Mouse (Mus musculus) liver, adult 2 months (tissue): ENCODE measurements at regions not wholly inside any gene's neighbourhood (a gene's known extent, or its start where the extent isn't known, plus 50 kb on each side); places are given as distances from the start of the nearest gene placed in this dataset.

Experiments used
- CTCF ChIP-seq: fragments of 200-500 bp; IDR thresholded peaks from 2 replicates; pipeline ENCODE4 v1.5.1; 2011; ENCODE audit warnings: low read depth, low read length, control low read depth
- POLR2A ChIP-seq: fragments of 200-500 bp; IDR thresholded peaks from 2 replicates; pipeline ENCODE4 v1.6.1; 2011; ENCODE audit warnings: low read length, control low read depth; ENCODE audit not compliant: insufficient read depth; ENCODE audit errors: extremely low read depth

GRCm38 (mm10) chr8:113422651-113423050 lies 212.7 kb upstream of the Mon1b start:
- TF ChIP-seq CTCF (no peak), POLR2A (no peak)
